Mouse (Mus musculus): ENCODE measurements around the gene Phkg1.
A peak's percentile ranks its signal among the peaks of the same experiment; 100 is the strongest.
"Not testable (repeated sequence)": the region's sequence is repeated elsewhere in the genome, so short reads cannot be mapped to it uniquely, and the experiment has no call there.

Phkg1 gene

DNA sequence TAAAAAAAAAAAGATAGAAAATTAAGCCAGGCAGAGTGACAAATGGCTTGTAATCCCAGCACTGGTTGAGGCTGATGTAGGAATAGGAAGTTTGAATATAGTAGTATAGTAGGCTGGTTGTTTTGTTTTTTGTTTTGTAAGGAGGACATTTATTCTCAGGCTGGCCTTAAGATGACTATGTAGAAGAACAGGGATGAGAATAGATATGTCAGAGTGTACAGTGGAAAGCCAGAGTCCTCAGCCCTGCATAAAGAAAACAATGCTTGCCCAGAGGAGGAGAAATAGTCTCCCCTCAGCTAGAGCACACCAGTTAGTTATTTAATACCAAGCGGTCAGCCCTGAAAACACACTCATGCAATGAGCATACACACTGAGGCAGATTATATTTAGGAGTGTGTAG lies at the start of gene Phkg1:
Gene Phkg1, minus strand, starts transcription at position 101 of the 400 bp plus-strand sequence.
- DNase-seq, result no peak

DNA sequence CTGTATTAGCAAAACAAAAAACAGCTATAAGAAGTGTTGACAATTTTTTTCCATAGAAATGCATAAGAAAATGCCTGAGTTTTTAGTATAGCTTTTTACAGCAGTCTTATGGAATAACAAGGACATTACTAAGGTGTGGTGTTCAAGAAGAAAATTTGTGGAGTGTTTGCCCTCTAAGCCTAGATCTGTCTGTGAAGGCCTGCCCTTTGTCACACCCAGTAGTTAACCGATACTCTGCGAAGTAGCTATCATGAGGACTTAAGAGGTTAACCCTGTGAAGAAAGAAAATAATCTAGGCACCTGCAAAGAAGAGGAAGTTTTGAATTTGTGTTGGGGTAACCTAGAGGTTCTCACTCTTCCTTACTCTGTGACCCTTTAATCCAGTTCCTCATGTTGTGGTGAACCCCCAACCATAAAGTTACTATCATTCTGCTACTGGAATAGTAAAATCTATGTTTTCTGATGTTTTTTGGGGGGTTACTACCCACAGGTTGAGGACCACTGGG lies 49.2 kb upstream of the Phkg1 start:
- DNase-seq, result no peak

DNA sequence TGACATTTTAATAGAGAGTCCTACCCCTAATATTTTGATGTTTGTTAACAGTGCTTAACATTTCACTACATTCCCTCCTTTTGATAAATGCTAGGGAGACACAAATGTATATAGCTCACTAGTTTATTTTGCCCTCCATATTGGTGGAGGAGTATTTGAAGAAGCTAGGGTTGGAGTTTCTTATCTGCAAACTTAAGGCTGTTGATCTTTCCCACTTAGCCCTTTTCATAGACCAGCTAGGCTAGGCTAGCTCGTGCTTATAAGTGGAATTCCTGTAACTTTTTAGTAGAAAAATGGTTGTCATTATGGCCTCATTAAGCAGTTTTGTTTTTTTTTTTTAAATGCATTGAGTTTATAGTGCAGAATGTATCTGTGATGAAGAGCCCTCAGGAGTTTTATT lies 45.1 kb upstream of the Phkg1 start:
- DNase-seq, result no peak

DNA sequence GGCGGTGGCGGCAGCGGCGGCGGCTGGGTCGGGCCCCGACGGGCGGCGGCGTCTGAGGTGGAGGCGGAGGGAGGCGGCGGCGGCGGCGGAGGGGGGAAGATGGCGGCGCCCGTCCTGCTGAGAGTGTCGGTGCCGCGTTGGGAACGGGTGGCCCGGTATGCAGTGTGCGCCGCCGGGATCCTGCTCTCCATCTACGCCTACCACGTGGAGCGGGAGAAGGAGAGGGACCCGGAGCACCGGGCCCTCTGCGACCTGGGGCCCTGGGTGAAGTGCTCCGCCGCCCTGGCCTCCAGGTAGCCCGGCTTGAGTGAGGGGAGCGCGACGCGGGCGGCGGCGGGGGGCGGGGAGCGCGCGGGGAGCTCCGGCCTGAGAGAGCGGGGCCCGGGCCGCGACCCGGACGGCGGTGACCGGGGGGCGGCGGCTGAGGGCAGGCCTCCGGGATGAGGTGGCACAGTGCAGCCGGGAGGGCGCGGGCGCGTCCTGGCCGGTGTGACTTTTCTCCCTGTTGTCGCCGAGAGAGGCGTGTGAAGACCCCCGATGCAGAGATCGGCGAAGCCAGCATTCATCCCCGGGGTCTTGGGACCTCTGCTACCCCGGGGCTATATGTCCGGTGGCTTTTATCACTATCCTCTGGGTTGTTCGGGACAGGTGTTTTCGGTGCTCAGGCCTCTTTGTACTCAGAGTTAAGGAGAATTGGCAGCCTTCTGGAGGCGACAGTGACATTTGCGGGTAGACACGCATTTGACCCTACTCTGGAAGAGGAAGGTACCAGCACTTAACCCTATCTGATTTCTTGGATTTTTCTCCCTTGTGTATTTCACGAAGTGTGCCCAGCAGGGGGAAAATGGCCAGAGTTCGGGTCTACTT lies 44.0 kb upstream of the Phkg1 start:
- DNase-seq, result peak; percentile 11

DNA sequence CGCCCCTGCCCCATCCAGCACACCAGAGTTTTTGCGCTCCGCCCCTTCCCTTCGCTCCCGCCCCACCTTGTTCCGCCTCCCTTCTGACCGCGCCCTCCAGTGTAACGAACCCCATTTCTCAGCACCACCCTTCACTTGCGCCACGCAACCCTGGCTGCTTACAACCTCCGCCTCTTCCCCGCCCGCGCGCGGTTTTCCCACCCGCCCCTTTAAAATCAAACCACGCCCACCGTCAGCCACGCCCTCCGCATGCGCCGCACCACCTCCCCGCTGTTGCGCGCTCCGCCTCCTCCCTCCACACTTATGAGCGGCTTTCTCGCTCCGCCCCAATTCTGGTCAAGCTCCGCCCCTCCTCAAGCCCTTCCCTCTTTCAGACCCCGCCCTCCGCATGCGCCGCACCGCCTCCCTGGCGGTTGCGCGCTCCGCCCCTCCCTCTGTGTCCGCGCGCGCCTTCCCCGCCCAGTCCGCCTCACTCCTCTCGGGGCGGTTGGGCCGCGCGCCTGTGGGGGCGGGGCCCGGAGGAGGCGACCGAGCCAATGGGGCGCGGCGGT lies 43.2 kb upstream of the Phkg1 start, which contains the start of gene Vkorc1l1:
Gene Vkorc1l1, plus strand, starts transcription at position 476 of the 551 bp plus-strand sequence.
- DNase-seq, result peak; percentile 98

DNA sequence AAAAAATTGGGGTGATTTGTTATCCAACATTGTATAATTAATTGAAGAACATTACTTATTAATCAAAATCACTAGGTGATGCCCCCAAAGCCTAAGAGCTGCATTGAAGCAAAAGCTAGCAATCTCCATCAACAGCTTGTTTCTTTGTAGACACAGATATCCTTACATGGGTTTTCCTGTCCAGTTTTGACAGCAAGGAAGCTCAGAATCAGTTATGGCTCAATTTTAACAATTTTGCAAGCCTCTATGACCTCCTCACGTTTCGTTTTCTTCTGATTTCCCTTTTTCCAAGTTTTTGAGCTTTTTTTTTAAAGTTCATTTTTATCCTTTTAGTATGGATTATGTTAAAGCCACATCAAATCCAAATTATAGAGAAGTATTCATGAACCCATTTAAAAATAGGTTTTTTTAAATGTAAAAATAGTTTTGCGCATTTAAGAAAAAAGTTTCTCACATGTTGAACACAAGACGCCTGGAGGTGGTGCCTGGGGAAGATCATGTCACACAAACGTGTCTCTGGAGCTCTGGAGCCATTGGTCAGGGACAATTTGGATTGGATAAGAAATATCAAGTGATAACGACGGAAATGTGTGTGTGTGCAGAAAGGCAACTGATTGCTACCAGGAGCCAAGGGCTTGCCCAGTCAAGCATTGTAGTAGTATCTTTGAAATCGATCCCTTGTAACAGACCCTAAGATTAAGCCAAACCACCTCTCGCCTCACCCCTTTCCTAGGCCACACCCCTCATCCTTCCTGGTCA lies 42.6 kb upstream of the Phkg1 start:
- no peak for DNase-seq

DNA sequence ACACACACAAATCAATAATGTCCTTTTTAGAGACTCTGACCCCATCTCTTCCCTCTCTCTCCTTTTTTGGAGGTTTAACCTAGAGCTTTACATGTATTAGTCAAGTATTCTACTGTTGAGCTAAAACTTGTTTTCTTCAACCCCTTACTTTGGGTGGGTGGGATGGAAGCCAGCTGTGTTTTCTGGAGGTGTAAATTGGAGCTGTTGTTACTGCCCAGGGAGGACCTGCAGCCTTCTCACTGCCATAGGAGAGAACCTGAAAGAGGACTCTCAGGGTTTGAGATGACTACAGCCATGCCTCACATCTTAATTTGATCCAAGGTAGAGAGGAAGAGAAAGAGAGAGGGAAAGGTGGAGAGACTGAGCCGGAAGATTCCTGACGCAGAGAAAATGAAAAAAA lies 41.9 kb upstream of the Phkg1 start:
- no peak for DNase-seq

DNA sequence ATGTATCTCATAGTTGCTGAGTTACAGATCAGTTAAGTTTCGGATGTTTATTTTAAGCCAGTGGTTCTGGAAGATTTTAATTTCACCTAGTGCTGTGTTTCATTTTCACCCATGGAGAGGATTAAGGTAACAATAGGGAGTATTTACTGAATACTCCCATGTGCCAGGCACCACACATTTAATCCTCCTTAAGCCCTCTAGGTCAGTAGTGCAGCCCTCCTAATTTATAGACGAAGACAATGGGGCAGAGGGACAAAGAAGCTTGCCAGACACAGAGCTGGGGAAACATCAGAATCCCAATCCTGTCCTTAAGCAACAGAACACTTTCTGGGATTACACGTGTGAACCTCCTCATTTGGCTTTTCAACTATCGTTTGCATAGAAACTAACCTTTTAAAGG lies 38.6 kb upstream of the Phkg1 start:
- DNase-seq, result no peak

DNA sequence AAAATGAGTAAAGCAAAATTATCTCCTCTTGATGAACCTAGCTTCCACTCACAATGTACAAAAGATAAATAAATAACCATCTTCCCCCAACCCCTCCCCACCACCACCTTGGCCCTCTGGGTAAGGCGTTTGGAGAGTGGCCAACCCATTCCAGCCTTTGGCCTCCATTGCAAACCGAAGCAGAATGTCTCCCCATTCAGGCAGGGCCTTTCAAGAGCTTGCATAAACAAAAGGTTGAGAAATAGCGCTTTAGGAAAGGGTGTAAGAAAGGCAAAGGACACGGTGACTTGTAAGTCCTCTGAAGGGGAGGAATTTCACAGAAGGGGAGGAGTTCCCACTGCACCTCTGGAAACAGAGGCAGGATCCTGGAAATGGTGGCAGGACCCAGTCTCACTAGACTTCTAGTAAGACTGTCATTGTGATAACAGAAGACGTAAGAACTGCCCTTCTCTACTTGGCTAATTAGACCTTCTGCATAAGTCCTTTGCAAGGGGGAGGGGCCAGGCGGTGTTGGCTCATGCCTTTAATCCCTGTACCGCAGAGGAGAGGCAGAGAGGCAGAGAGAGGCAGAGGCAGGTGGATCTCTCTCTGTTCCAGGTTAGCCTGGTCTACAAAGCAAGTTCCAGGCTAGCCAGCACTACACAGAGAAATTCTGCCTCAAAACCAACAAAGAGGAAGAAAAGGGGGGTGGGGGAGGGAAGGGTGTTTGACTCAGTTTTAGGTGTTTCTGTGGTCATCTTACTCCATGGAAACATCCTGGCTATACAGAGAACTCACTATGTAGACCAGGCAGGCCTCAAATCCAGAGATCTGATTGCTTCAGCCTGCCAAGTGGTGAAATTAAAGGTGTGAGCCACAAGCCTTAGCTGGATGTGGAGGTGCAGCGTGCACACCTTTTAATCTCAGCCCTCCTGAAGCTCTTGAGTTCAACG lies 31.8 kb upstream of the Phkg1 start:
- no peak for DNase-seq

DNA sequence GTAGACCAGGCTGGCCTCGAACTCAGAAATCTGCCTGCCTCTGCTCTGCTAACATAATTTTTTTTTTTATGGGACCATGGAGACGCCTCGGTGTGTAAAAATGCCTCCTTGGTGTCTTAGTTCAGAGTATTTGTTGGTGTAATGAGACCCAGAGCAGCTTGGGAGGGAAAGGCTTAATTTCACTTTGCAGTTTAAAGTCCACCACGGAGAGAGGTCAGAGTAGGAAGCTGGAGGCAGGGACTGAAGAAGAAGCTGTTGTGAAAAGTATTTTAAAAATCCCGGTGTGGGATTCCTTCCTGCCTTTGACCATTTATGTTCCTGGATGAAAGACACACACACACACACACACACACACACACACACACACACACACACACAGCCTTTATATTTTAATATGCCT lies 27.6 kb upstream of the Phkg1 start:
- DNase-seq, result no peak

DNA sequence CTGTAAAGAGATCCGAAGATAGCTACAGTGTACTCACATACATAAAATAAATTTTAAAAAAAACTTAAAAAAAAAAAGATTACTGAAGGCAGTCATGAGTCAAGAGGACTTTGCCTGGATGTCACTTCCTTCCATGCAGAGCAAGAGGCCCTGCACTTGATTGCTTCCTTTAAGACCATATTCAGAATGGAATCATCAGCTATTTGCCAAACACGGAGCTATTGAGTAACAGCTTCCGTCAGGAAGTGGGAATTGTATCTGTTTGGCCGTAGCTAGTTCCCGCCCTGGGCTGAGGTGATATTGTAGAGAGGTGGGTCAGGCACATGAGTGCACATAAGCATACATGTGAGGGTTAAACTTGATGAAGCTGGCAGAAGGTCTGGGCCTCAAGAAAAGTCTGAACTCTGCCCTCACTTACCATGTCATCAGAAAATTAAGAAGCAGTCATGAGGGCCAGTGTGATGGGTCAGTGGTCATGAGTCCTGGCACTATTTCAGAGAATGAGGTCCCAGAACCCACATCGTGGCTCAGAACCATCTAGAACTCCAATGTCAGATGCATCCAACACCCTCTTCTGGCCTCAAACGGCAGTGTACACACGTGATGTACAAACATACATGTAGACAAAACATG lies 26.6 kb upstream of the Phkg1 start:
- DNase-seq, result no peak

DNA sequence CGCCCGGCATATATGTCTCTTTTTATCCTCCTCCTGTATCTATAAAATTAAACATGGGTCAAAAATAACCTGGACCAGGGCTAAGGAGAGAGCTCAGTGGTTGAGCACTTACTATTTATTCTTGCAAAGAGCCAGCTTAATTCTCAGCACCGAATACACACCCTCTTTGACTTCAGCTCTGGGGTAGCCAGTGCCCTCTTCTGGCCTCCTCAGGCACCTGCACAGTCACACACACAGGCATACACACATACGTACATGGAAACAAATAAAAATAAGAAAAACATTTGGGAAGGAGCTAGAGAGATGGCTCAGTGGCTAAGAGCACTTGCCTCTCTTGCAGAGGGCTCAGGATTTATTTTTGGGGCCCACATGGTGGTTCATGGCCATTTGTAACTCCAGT lies 23.6 kb upstream of the Phkg1 start:
- DNase-seq, result no peak

DNA sequence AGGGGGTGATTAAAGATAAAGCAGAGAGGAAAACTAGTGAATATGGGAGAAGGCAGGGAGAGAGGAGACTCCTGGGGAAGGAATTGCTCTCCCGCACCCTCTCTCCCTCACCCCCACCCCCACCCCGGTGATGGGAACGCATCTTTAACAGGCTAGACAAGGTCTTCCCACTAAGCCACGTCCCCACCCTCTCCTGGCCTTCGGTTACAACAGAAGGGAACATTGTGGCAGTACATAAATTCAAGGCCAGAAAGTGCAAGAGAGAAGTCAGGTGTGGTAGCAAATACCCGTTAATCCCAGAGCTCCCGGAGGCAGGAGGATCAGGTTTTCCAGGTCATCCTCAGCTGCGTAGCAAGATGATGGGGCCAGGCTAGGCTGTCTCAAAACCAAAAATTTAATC lies 21.0 kb upstream of the Phkg1 start:
- no peak for DNase-seq

DNA sequence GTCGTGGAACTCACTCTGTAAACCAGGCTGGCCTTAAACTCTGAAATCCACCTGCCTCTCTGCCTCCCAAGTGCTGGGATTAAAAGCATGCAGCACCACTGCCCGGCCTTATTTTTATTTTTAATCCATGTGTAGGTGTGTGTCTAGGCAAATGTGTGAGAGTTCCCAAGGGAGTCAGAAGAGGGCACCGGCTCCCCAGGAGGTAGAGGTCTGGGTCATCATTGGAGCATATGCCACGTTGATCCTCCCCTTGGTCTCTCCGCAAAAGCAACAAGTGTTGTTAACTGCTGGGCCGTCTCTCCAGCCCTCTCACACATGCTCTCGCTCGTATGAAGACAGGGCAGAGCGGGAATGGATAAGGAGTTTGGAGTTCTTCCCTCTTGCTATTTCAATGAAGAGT lies 20.4 kb upstream of the Phkg1 start:
- no peak for DNase-seq

DNA sequence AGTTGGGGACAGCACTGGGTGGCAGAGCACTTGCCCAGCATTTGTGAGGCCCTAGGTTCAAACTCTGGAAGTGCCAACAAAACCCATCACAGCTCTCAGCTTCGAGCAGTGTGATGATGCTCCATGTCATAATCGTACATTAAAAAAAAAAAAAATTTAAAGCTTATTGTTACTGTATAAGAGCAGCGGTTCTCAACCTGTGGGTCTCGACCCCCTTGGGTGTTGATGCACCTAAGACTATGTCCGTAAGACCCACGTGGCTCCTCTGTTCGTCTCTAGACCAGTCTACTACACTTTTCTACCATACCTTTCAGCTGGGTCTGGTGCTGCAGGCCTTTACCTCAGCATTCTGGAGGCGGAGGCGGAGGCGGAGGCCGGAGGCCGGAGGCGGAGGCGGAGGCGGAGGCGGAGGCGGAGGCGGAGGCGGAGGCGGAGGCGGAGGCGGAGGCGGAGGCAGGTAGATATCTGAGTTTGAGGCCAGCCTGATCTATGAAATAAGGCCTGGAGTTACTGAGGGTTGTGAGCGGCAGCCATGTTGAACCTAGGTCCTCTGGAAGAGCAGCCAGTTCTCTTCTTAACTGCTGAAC lies 19.8 kb upstream of the Phkg1 start:
- no peak for DNase-seq

DNA sequence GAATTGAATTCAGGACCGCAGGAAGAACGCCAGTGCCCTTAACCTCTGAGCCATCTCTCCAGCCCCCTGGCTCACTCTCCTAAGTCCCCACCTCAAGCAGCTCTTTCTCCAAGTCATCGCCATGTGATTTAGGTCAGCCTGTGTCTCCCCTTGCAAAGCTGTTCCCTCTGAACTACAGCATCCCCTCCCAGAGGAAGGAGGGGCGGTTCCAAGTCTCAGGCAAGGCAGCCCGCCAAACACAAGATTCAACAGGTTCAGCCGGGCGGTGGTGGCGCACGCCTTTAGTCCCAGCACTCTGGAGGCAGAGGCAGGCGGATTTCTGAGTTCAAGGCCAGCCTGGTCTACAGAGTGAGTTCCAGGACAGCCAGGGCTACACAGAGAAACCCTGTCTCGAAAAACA lies 17.1 kb upstream of the Phkg1 start:
- not testable (repeated sequence) for DNase-seq

DNA sequence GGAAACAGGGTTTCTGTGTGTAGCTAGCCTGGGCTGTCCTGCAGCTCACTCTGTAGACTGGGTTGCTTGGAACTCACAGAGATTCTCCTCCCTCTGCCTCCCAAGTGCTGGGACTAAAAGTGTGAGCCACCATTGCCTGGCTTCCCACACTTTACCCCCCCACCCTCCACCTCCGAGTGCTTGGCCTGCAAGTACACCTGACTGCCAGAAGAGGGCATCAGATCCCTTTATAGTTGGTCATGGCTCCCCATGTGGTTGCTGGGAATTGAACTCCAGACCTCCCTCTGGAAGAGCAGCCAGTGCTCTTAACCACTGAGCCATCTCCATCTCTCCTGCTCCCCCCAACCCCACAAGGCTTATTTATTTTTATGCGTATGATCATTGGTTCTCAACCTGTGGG lies 15.7 kb upstream of the Phkg1 start:
- DNase-seq, result no peak

DNA sequence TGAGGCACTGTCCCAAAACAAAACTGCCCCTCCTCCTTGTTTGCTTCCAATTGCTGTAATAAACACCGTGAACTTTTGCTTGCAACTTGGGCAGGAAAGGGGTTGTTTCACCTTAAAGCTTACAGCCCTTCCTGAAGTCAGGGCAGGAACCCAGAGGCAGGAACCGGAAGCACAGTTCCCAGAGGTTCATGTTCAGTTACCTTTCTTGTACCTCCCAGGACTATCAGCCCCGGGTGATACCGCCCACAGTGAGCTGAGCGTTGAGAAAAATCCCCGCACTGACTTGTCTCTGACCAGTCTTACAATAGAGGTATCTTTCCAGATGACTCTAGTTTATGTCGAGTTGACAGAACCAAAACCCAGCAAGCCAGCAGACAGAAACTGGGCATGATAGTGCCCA lies 11.2 kb upstream of the Phkg1 start:
- DNase-seq, result no peak

DNA sequence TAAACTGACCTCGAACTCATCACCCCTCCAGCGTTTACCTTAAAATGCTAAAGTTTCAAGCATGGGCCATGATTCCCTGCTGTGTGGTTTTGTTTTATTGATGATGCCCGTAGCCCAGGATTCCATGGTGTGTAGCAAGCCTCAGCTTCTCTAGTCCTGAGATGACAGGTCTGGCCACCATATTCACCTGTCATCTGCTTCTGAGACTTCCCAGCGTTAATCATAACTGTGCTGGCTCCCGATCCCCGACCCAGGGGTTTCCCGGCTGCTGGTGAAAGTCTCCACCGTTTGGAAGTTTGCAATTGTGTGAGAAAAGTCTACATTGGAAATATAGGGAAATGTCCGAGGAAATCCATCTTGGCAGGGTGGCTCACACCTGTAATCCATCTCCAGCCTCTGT lies 10.8 kb upstream of the Phkg1 start:
- no peak for DNase-seq

DNA sequence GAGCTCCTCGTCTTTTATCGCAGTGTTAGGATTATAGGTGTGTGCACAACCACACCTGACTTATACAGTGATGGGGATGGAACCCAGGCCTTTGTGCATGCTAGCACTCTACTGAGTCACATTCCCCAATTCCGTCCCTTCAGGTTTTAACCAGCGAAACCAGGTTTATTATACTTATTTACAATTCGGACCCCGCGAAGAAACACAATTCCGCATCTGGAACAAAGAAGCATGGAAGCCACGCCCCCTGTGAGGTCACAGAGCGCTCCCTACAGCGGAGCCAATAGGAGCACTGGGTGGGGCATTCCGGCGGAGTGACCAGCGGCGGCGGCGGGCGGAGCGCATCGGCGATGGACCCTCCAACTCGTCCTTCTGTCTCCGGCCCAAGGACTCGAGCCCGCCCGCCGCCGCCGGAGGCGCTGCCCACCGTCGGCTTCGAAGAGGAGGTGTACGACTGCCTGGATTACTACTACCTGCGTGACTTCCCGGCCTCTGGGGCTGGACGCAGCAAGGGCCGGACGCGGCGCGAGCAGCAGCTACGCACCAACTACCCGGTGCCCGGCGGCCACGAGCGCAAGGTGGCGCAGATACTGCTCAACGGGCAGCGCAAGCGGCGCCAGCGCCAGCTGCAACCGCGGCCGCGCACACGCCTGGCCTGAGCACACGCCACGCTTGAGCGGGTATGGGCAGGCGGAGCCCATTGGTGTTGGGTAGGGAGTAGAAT lies 10.1 kb upstream of the Phkg1 start, which contains the start of gene Nupr1l:
Gene Nupr1l, plus strand, starts transcription at position 299 of the 724 bp plus-strand sequence.
- DNase-seq, result peak; percentile 89

DNA sequence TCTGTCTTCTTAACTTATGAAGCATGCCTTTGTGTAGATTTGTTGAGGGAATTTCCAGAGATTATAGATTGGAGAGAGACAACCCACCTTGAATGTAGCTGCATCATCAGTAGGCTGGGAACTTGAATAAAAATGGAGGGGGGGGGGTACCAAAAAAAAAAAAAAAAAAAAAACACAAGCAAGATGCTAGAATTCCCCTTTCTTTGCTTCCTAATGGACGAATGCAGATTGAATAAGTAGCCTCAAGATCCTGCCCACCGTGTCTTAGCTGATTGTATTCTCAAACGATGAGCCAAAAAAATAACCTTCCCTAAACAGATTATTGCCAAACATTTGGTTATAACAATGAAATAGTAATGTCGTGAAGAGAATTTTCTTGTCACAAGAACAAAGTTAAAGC lies 9.4 kb upstream of the Phkg1 start:
- no peak for DNase-seq
